Mouse (Mus musculus): Measurements from ENCODE around the gene Lama5. TPM values are rescaled to one million over a fixed set of nuclear protein-coding genes. Genes with fewer than 3 reads are reported as not detected.
A peak's percentile ranks its signal among the peaks of the same experiment; 100 is the strongest.

The Lama5 gene
- polyA plus RNA-seq, 1 experiment from 2014 or later, result 2.7 TPM

DNA sequence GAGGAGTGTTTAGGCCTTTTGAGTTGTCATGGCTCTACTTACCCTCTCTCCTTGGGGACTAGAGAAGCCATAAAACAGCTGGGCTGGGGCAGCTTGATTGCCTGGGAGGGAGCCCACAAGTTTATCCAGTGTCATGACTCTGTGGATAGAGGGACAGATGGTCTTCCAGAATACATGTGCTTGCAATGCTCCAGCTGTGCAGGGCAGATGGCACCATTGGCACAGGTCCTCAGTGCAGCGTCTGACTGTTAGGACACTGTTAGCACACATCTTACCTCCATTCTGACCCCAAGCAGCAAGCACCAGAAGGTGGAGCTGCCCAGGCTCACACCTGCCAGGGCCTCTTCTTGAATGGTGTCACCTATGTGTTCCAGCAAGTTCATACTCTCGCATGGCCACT lies 59.8 kb downstream of the Lama5 start:
- no peak for DNase-seq (ENCODE audit: low spot score)
- Histone ChIP-seq H3K27ac (ENCODE audit: low read depth, low read length) (no peak overlapping the region), H3K4me2 (ENCODE audit: low read length) (no peak overlapping the region), H3K4me3 (ENCODE audit: low read depth, low read length) (no peak overlapping the region), H3K27me3 (replicated peaks; ENCODE audit: control insufficient read depth, insufficient read depth, low read length) (no peaks in the 10 kb centered on the region), H3K4me1 (ENCODE audit: control insufficient read depth, insufficient read depth, low read length) (peaks cover 2% of the 10 kb centered on the region; the same call in 1 of the 2 replicates), H3K9ac (ENCODE audit: low read length) (no peak overlapping the region), H3K9me3 (replicated peaks; ENCODE audit: control insufficient read depth, low read length) (no peaks in the 10 kb centered on the region), H3K36me3 (ENCODE audit: control insufficient read depth, insufficient read depth, low read length) (peaks cover 35% of the 10 kb centered on the region)
- ATAC-seq, result no peak
- 80% methylated on average over 2 of the region's 2 CpGs for WGBS

GRCm38 (mm10) chr2:180158627-180159026 lies 67.0 kb downstream of the Lama5 start:
- ATAC-seq, result no peak
- Histone ChIP-seq H3K9me3 (replicated peaks; ENCODE audit: control insufficient read depth, low read length) (no peaks in the 10 kb centered on the region), H3K36me3 (ENCODE audit: control insufficient read depth, insufficient read depth, low read length) (peaks cover 85% of the 10 kb centered on the region), H3K27ac (ENCODE audit: low read depth, low read length) (no peak overlapping the region), H3K27me3 (replicated peaks; ENCODE audit: control insufficient read depth, insufficient read depth, low read length) (no peaks in the 10 kb centered on the region), H3K4me1 (ENCODE audit: control insufficient read depth, insufficient read depth, low read length) (no peaks in the 10 kb centered on the region), H3K4me3 (ENCODE audit: low read depth, low read length) (no peak overlapping the region), H3K4me2 (ENCODE audit: low read length) (no peak overlapping the region), H3K9ac (ENCODE audit: low read length) (no peak overlapping the region)
- DNase-seq (ENCODE audit: low spot score), result no peak
- WGBS, result 91% methylated on average over 3 of the region's 3 CpGs

- peaks cover 85% of the 10 kb centered on the region for H3K36me3 ChIP-seq (ENCODE audit: control insufficient read depth, insufficient read depth, low read length)
- no peaks in the 10 kb centered on the region for H3K4me1 ChIP-seq (ENCODE audit: control insufficient read depth, insufficient read depth, low read length)
- ATAC-seq (no peak), DNase-seq (ENCODE audit: low spot score) (peak; percentile 19)
- H3K27me3 ChIP-seq (replicated peaks; ENCODE audit: control insufficient read depth, insufficient read depth, low read length), result no peaks in the 10 kb centered on the region
- no peak overlapping the region for H3K27ac ChIP-seq (ENCODE audit: low read depth, low read length)
- H3K9ac ChIP-seq (ENCODE audit: low read length), result no peak overlapping the region
- H3K4me2 ChIP-seq (ENCODE audit: low read length), result no peak overlapping the region
- no peak overlapping the region for H3K4me3 ChIP-seq (ENCODE audit: low read depth, low read length)
- WGBS, result 67% methylated on average over 3 of the region's 3 CpGs
- H3K9me3 ChIP-seq (replicated peaks; ENCODE audit: control insufficient read depth, low read length), result no peaks in the 10 kb centered on the region
These were observed 70.9 kb downstream of the Lama5 start for GRCm38 (mm10) chr2:180154796-180155195.

GRCm38 (mm10) chr2:180148551-180148950 lies 77.1 kb downstream of the Lama5 start:
- no peak overlapping the region for H3K4me2 ChIP-seq (ENCODE audit: low read length)
- DNase-seq (ENCODE audit: low spot score), result no peak
- H3K4me1 ChIP-seq (ENCODE audit: control insufficient read depth, insufficient read depth, low read length), result no peaks in the 10 kb centered on the region
- peaks cover 87% of the 10 kb centered on the region for H3K36me3 ChIP-seq (ENCODE audit: control insufficient read depth, insufficient read depth, low read length)
- WGBS, result 94% methylated on average over 9 of the region's 9 CpGs
- H3K27ac ChIP-seq (ENCODE audit: low read depth, low read length), result no peak overlapping the region
- H3K4me3 ChIP-seq (ENCODE audit: low read depth, low read length), result no peak overlapping the region
- H3K9ac ChIP-seq (ENCODE audit: low read length), result no peak overlapping the region
- H3K27me3 ChIP-seq (replicated peaks; ENCODE audit: control insufficient read depth, insufficient read depth, low read length), result no peaks in the 10 kb centered on the region
- no peak for ATAC-seq
- no peaks in the 10 kb centered on the region for H3K9me3 ChIP-seq (replicated peaks; ENCODE audit: control insufficient read depth, low read length)

- H3K4me3 ChIP-seq (ENCODE audit: low read depth, low read length), result no peak overlapping the region
- 92% methylated on average over 6 of the region's 6 CpGs for WGBS
- peaks cover 80% of the 10 kb centered on the region for H3K36me3 ChIP-seq (ENCODE audit: control insufficient read depth, insufficient read depth, low read length)
- H3K9ac ChIP-seq (ENCODE audit: low read length), result no peak overlapping the region
- H3K4me2 ChIP-seq (ENCODE audit: low read length), result no peak overlapping the region
- no peaks in the 10 kb centered on the region for H3K27me3 ChIP-seq (replicated peaks; ENCODE audit: control insufficient read depth, insufficient read depth, low read length)
- DNase-seq (ENCODE audit: low spot score), result no peak
- no peaks in the 10 kb centered on the region for H3K4me1 ChIP-seq (ENCODE audit: control insufficient read depth, insufficient read depth, low read length)
- no peak overlapping the region for H3K27ac ChIP-seq (ENCODE audit: low read depth, low read length)
- H3K9me3 ChIP-seq (replicated peaks; ENCODE audit: control insufficient read depth, low read length), result no peaks in the 10 kb centered on the region
- ATAC-seq, result no peak
These were observed 78.3 kb downstream of the Lama5 start for GRCm38 (mm10) chr2:180147379-180147778.

DNA sequence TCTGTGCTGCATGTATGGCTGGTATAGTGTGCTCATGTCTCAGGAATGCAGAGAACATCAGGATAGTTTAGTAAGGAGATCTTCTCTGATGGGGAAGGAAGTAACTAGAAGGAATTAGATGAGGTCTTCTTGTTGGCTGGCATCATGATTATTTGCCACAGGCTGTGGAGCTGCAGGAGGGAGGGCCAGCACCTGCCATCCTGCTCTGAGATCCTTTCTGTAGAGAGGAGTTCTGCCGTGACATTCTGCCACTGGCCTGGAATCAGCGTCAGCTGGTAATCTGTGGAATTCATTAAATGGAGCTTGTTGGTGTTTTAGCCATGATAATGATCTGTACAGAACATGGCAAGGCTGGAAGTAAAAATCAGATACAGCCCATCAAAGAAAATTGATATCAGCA lies 79.6 kb downstream of the Lama5 start:
- no peak overlapping the region for H3K27ac ChIP-seq (ENCODE audit: low read depth, low read length)
- H3K9me3 ChIP-seq (replicated peaks; ENCODE audit: control insufficient read depth, low read length), result no peaks in the 10 kb centered on the region
- no peak for DNase-seq (ENCODE audit: low spot score)
- H3K4me2 ChIP-seq (ENCODE audit: low read length), result no peak overlapping the region
- peaks cover 79% of the 10 kb centered on the region for H3K36me3 ChIP-seq (ENCODE audit: control insufficient read depth, insufficient read depth, low read length)
- H3K27me3 ChIP-seq (replicated peaks; ENCODE audit: control insufficient read depth, insufficient read depth, low read length), result no peaks in the 10 kb centered on the region
- no peak for ATAC-seq
- H3K9ac ChIP-seq (ENCODE audit: low read length), result no peak overlapping the region
- H3K4me1 ChIP-seq (ENCODE audit: control insufficient read depth, insufficient read depth, low read length), result no peaks in the 10 kb centered on the region
- no peak overlapping the region for H3K4me3 ChIP-seq (ENCODE audit: low read depth, low read length)
- WGBS, result 89% methylated on average over 2 of the region's 2 CpGs

DNA sequence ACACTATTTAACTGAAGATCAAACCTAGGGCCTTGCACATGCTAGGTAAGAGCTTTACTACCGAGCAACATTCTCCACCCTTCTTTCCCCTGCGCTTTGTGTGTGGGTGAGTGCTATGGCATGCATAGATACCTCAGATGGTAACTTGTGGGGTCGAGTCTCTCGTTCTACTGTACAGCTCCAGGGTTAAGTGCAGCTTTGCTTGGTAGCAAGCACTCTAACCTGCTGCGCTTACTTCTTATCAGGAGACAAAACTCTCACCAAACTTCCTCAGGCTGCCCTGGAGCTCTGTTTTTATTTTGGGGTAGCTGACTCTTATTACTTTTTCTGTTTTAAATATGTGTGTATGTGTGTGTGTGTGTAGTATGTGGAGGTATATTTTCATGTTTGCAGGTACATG lies 90.2 kb downstream of the Lama5 start:
- Histone ChIP-seq H3K4me2 (ENCODE audit: low read length) (no peak overlapping the region), H3K36me3 (ENCODE audit: control insufficient read depth, insufficient read depth, low read length) (peaks cover 23% of the 10 kb centered on the region), H3K9me3 (replicated peaks; ENCODE audit: control insufficient read depth, low read length) (no peaks in the 10 kb centered on the region), H3K9ac (ENCODE audit: low read length) (no peak overlapping the region), H3K27ac (ENCODE audit: low read depth, low read length) (no peak overlapping the region), H3K4me1 (ENCODE audit: control insufficient read depth, insufficient read depth, low read length) (no peaks in the 10 kb centered on the region), H3K4me3 (ENCODE audit: low read depth, low read length) (no peak overlapping the region), H3K27me3 (replicated peaks; ENCODE audit: control insufficient read depth, insufficient read depth, low read length) (no peaks in the 10 kb centered on the region)
- 91% methylated on average over 5 of the region's 5 CpGs for WGBS
- DNase-seq (ENCODE audit: low spot score), result no peak
- no peak for ATAC-seq

- ATAC-seq (no peak), DNase-seq (ENCODE audit: low spot score) (no peak)
- H3K9ac ChIP-seq (ENCODE audit: low read length), result no peak overlapping the region
- no peak overlapping the region for H3K27ac ChIP-seq (ENCODE audit: low read depth, low read length)
- H3K4me2 ChIP-seq (ENCODE audit: low read length), result no peak overlapping the region
- H3K36me3 ChIP-seq (ENCODE audit: control insufficient read depth, insufficient read depth, low read length), result peaks cover 8% of the 10 kb centered on the region; the same call in 1 of the 2 replicates
- H3K4me1 ChIP-seq (ENCODE audit: control insufficient read depth, insufficient read depth, low read length), result no peaks in the 10 kb centered on the region
- no peaks in the 10 kb centered on the region for H3K9me3 ChIP-seq (replicated peaks; ENCODE audit: control insufficient read depth, low read length)
- 90% methylated on average over 3 of the region's 3 CpGs for WGBS
- no peak overlapping the region for H3K4me3 ChIP-seq (ENCODE audit: low read depth, low read length)
- no peaks in the 10 kb centered on the region for H3K27me3 ChIP-seq (replicated peaks; ENCODE audit: control insufficient read depth, insufficient read depth, low read length)
These were observed 91.7 kb downstream of the Lama5 start for GRCm38 (mm10) chr2:180133911-180134310.

GRCm38 (mm10) chr2:180133231-180133630 lies 92.4 kb downstream of the Lama5 start:
- H3K4me3 ChIP-seq (ENCODE audit: low read depth, low read length), result no peak overlapping the region
- DNase-seq (ENCODE audit: low spot score) (no peak), ATAC-seq (no peak)
- H3K9ac ChIP-seq (ENCODE audit: low read length), result no peak overlapping the region
- no peaks in the 10 kb centered on the region for H3K9me3 ChIP-seq (replicated peaks; ENCODE audit: control insufficient read depth, low read length)
- WGBS, result 98% methylated on average over 4 of the region's 4 CpGs
- no peaks in the 10 kb centered on the region for H3K4me1 ChIP-seq (ENCODE audit: control insufficient read depth, insufficient read depth, low read length)
- H3K27ac ChIP-seq (ENCODE audit: low read depth, low read length), result no peak overlapping the region
- H3K27me3 ChIP-seq (replicated peaks; ENCODE audit: control insufficient read depth, insufficient read depth, low read length), result no peaks in the 10 kb centered on the region
- H3K4me2 ChIP-seq (ENCODE audit: low read length), result no peak overlapping the region
- peaks cover 1% of the 10 kb centered on the region; the same call in 1 of the 2 replicates for H3K36me3 ChIP-seq (ENCODE audit: control insufficient read depth, insufficient read depth, low read length)
